Mouse (Mus musculus) lung, postnatal 0 days (tissue): ENCODE data around the gene Ncln. TPM values are rescaled to one million over a fixed set of nuclear protein-coding genes. Genes with fewer than 3 reads are reported as not detected.
A peak's percentile ranks its signal among the peaks of the same experiment; 100 is the strongest.

Experiments used
- ATAC-seq: fragments of 200-750 bp; cut with Nextera tagmentation; 2 replicates; pipeline ENCODE4 v1.8.0; 2017; ENCODE audit warnings: moderate library complexity
- DNase-seq: peaks from one replicate; pipeline ENCODE4 v3.0.0-alpha.2; 2016; ENCODE audit warnings: low spot score
- H3K27ac ChIP-seq: fragments of 300-500 bp; sonication (generic); 2 replicates; pipeline ENCODE4 v1.5.1; 2014; ENCODE audit warnings: antibody characterized with exemption, mild to moderate bottlenecking, low read length, mixed read lengths
- H3K27me3 ChIP-seq: fragments of 300-500 bp; sonication (generic); replicated peaks from 2 replicates; pipeline ENCODE4 v1.6.1; 2014; ENCODE audit warnings: low read length, mixed read lengths; ENCODE audit not compliant: insufficient read depth
- H3K36me3 ChIP-seq: fragments of 300-500 bp; sonication (generic); 2 replicates; pipeline ENCODE4 v1.6.1; 2014; ENCODE audit warnings: low read length, mixed read lengths; ENCODE audit not compliant: insufficient read depth
- H3K4me1 ChIP-seq: fragments of 300-500 bp; sonication (generic); 2 replicates; pipeline ENCODE4 v1.6.1; 2014; ENCODE audit warnings: antibody characterized with exemption, low read depth, low read length, mixed read lengths; ENCODE audit not compliant: insufficient read depth
- H3K4me2 ChIP-seq: fragments of 300-500 bp; sonication (generic); replicated peaks from 2 replicates; pipeline ENCODE4 v1.6.1; 2014; ENCODE audit warnings: low read depth, mild to moderate bottlenecking, low read length, moderate library complexity, mixed read lengths
- H3K4me3 ChIP-seq: fragments of 300-500 bp; sonication (generic); 2 replicates; pipeline ENCODE4 v1.5.1; 2014; ENCODE audit warnings: low read depth, low read length
- H3K9ac ChIP-seq: fragments of 300-500 bp; sonication (generic); replicated peaks from 2 replicates; pipeline ENCODE4 v1.6.1; 2014; ENCODE audit warnings: low read depth, mild to moderate bottlenecking
- H3K9me3 ChIP-seq: fragments of 300-500 bp; sonication (generic); 2 replicates; pipeline ENCODE4 v1.6.1; 2016; ENCODE audit warnings: low read length, mixed read lengths
- CTCF ChIP-seq: IDR thresholded peaks from 2 replicates; pipeline ENCODE4 v1.5.1; 2016; ENCODE audit warnings: antibody characterized with exemption, mild to moderate bottlenecking
- EP300 ChIP-seq: IDR thresholded peaks from 2 replicates; pipeline ENCODE4 v1.6.1; 2016; ENCODE audit warnings: antibody characterized with exemption, mild to moderate bottlenecking, control low read depth
- WGBS: fragments of 180-500 bp; shearing (Covaris S2); extraction: QIAGEN DNeasy Blood & Tissue Kit; methylation state at CpG from one replicate; pipeline ENCODE4 v1.1.7; 2014; 5-methylcytosine and 5-hydroxymethylcytosine counted together
- polyA plus RNA-seq: library from polyadenylated mRNA; unstranded; fragments of >200 nt; fragmentation: Nextera tagmentation; extraction: Ambion mirVana; gene quantifications from 2 replicates; pipeline ENCODE4 v1.2.1, GENCODE M21; 2015

Ncln gene
- 40.7 and 46.7 TPM in 2 replicates for polyA plus RNA-seq

GRCm38 (mm10) chr10:81496264-81496901, at the start of gene Ncln:
TSS of gene Ncln (minus strand) at chr10:81496392.
- H3K9ac ChIP-seq, result peak within 1 kb of the TSS; percentile 80
- peak within 1 kb of the TSS; percentile 74 for H3K4me3 ChIP-seq
- peaks cover 13% of the 10 kb centered on the region; the same call in 1 of the 2 replicates for H3K4me1 ChIP-seq
- H3K4me2 ChIP-seq, result peak within 1 kb of the TSS; percentile 86
- no peaks in the 10 kb centered on the region for H3K27me3 ChIP-seq
- under 1% methylated on average over 43 of the region's 45 CpGs for WGBS
- DNase-seq (peak; percentile 100), ATAC-seq (peak; percentile 97)
- peak within 1 kb of the TSS; percentile 66; the same call in 1 of the 2 replicates for H3K27ac ChIP-seq
- no peaks in the 10 kb centered on the region for H3K36me3 ChIP-seq
- H3K9me3 ChIP-seq, result no peaks in the 10 kb centered on the region
- TF ChIP-seq CTCF (peak; percentile 22; the same call in 1 of the 2 replicates), EP300 (peak; percentile 53; the same call in 1 of the 2 replicates)

GRCm38 (mm10) chr10:81545161-81545747, 49.1 kb upstream of the Ncln start, which contains the start of gene Gna11:
TSS of gene Gna11 (minus strand) at chr10:81545190.
- Histone ChIP-seq H3K4me3 (peak within 1 kb of the TSS; percentile 82), H3K9ac (peak within 1 kb of the TSS; percentile 82), H3K4me1 (peaks cover 23% of the 10 kb centered on the region; the same call in 1 of the 2 replicates), H3K36me3 (no peaks in the 10 kb centered on the region), H3K4me2 (peak within 1 kb of the TSS; percentile 96), H3K27me3 (no peaks in the 10 kb centered on the region), H3K9me3 (no peaks in the 10 kb centered on the region), H3K27ac (peak within 1 kb of the TSS; percentile 48)
- DNase-seq (peak; percentile 99), ATAC-seq (peak; percentile 97)
- under 1% methylated on average over 51 of the region's 59 CpGs for WGBS
- no peak for TF ChIP-seq CTCF

GRCm38 (mm10) chr10:81544296-81545160, 48.3 kb upstream of the Ncln start:
- DNase-seq, result no peak
- Histone ChIP-seq H3K27me3 (no peaks in the 10 kb centered on the region), H3K4me1 (peaks cover 23% of the 10 kb centered on the region; the same call in 1 of the 2 replicates), H3K4me2 (peak overlapping the region; percentile 96), H3K9ac (peak overlapping the region; percentile 82), H3K4me3 (peak overlapping the region; percentile 82), H3K9me3 (no peaks in the 10 kb centered on the region), H3K36me3 (no peaks in the 10 kb centered on the region), H3K27ac (peak overlapping the region; percentile 45)
- ATAC-seq, result peak; percentile 17
- under 1% methylated on average over 86 of the region's 93 CpGs for WGBS
- TF ChIP-seq CTCF, result no peak
- TF ChIP-seq EP300, result no peak

GRCm38 (mm10) chr10:81543633-81544032, 47.4 kb upstream of the Ncln start:
- WGBS, result 56% methylated on average over 1 of the region's 1 CpGs

GRCm38 (mm10) chr10:81542727-81543460, 46.7 kb upstream of the Ncln start:
- WGBS, result 71% methylated on average over 7 of the region's 7 CpGs
- peak overlapping the region; percentile 64; the same call in 1 of the 2 replicates for H3K27ac ChIP-seq
- no peaks in the 10 kb centered on the region for H3K9me3 ChIP-seq
- no peak overlapping the region for H3K4me3 ChIP-seq
- no peak for DNase-seq
- ATAC-seq, result no peak
- no peak overlapping the region for H3K4me2 ChIP-seq
- TF ChIP-seq CTCF (no peak), EP300 (no peak)
- H3K9ac ChIP-seq, result 0 out of 2 replicates have a peak overlapping the region, but pooled peaks have one; percentile 40
- H3K36me3 ChIP-seq, result no peaks in the 10 kb centered on the region
- no peaks in the 10 kb centered on the region for H3K27me3 ChIP-seq
- peaks cover 23% of the 10 kb centered on the region; the same call in 1 of the 2 replicates for H3K4me1 ChIP-seq

More at GRCm38 (mm10) chr10:81543633-81544032, 47.4 kb upstream of the Ncln start:
- H3K27me3 ChIP-seq, result no peaks in the 10 kb centered on the region
- no peak for DNase-seq
- peak overlapping the region; percentile 82 for H3K9ac ChIP-seq
- H3K4me3 ChIP-seq, result peak overlapping the region; percentile 82; the same call in 1 of the 2 replicates
- H3K9me3 ChIP-seq, result no peaks in the 10 kb centered on the region
- peaks cover 23% of the 10 kb centered on the region; the same call in 1 of the 2 replicates for H3K4me1 ChIP-seq
- H3K4me2 ChIP-seq, result peak overlapping the region; percentile 96
- no peak for ATAC-seq
- H3K27ac ChIP-seq, result 0 out of 2 replicates have a peak overlapping the region, but pooled peaks have one; percentile 45
- no peaks in the 10 kb centered on the region for H3K36me3 ChIP-seq
- no peak for TF ChIP-seq EP300
- TF ChIP-seq CTCF, result no peak
